Mouse (Mus musculus): ENCODE results near the gene Pax3. TPM values are rescaled to one million over a fixed set of nuclear protein-coding genes. Genes with fewer than 3 reads are reported as not detected.

Pax3 gene
- total RNA-seq (2021), result under 1 TPM; 0.07 to 0.50 TPM
- long read RNA-seq, experiment 1, result 0 reads
- long read RNA-seq, experiment 2, result 0 reads

DNA sequence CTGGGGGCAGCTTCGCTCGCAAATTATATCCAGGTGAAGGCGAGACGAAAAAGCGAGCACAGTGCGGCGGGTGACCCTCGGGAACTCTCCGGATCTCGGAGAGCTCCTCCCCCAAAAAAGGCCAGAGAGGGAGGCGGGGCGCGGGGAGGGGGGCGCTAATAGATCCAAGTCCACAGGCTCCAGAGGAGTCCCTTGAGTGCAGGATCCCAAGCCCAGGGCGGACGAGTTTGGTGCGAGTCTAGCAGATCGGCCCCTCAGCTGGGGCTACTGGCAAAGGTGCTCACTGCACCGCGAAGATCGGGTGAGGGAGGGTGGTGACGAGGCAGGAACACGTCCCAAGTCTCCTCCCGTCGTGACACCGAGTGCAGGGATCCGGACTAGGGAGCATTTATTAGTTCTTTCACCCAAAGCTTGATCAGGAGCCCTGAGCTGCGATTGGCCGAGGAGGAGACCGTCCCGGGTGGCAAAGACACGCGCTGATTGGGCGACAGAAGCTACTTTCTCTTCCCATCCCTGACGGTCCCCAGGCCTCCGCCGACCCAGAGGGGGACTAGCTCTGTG, at the start of gene Pax3:
TSS of gene Pax3 (minus strand) at position 384 of the 561 bp plus-strand sequence.
- DNase-seq (ENCODE audit: low spot score), result no peak

- no peak for DNase-seq (ENCODE audit: low spot score)
Observed at GRCm38 (mm10) chr1:78234306-78234705, 37.4 kb upstream of the Pax3 start.

GRCm38 (mm10) chr1:78231901-78232546, 35.1 kb upstream of the Pax3 start:
- no peak for DNase-seq (ENCODE audit: low spot score)

GRCm38 (mm10) chr1:78229801-78230200, 32.9 kb upstream of the Pax3 start:
- DNase-seq (ENCODE audit: low spot score), result no peak

GRCm38 (mm10) chr1:78228771-78229170, 31.8 kb upstream of the Pax3 start:
- no peak for DNase-seq (ENCODE audit: low spot score)

DNA sequence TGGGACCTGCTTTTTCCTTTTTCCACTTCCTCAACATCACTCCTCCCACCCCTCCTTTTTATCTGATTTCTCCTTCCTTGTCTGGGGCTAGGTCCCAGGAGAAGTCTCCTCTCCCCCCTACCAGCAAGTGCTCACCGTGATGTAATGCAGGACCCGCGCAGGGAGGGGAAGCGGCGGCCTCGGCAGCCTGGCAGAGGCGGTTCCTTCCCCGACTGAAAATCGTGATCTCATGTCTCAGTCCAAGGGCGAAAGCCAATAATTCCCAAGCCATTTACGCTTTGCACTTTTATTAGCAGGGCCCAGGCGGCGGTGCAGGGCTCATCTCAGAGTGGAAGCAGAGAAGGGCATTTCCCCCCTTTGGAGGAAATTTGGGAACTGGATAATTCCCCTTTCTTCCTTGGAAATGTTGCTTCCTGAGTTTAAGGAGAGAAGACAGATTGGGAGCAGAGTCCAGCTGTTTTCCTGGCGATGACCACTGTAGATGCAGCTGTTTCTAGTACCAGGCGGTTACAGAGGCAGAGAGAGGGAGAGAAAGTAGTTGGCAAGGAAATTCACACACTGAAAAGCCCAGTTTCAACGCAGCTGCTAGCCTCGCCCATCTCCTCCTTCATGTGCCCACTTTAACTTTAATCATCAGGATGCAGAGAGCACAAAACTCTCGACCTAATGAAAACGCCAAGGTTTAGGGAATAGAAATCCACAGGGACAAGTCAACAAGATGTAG, 21.3 kb upstream of the Pax3 start:
- DNase-seq (ENCODE audit: low spot score), result no peak

DNA sequence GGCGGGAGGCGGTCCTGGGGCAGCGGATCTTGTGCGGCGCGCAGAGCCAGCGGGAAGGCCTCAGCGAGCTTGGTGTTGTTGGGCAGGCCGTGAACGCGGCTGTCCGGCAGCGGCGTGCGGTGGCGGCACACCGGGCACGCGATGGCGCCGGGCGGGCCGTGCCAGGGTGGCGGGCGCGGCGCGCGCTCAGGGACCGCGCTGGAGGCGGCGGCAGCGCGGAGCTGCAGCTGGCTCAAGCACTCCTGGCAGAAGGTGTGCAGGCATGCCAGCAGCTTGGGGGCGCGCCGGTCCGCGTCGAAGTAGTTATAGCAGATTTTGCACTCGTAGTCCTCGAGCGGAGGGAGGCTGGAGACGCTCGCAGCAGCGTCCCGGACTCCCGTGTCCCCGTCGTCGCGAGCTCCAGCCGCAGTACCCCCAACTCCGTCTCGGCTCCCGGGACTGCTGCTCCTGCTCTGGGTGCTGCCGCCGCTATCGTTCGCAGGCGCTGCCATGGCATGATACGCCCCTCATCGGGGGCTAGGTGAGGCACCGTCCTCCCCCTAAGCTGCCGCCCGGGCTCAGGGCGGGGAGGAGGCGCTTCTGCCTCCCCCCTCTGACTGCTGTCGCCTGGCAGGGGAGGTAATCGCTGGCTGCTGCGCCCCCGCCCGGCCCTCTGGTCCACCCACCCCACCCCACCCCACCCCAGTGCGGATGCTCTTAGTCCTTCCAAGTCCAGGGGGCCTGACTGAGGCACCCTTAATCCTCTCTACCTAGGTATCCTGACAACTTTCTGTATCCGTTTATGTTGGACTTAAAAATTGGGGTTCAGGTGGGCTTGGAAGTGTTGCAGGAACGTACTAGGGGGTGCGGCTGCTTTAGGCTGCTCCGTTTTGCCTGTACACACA, 20.5 kb upstream of the Pax3 start:
- DNase-seq (ENCODE audit: low spot score), result no peak

- no peak for DNase-seq (ENCODE audit: low spot score)
Observed at GRCm38 (mm10) chr1:78216509-78217141, 19.7 kb upstream of the Pax3 start.

DNA sequence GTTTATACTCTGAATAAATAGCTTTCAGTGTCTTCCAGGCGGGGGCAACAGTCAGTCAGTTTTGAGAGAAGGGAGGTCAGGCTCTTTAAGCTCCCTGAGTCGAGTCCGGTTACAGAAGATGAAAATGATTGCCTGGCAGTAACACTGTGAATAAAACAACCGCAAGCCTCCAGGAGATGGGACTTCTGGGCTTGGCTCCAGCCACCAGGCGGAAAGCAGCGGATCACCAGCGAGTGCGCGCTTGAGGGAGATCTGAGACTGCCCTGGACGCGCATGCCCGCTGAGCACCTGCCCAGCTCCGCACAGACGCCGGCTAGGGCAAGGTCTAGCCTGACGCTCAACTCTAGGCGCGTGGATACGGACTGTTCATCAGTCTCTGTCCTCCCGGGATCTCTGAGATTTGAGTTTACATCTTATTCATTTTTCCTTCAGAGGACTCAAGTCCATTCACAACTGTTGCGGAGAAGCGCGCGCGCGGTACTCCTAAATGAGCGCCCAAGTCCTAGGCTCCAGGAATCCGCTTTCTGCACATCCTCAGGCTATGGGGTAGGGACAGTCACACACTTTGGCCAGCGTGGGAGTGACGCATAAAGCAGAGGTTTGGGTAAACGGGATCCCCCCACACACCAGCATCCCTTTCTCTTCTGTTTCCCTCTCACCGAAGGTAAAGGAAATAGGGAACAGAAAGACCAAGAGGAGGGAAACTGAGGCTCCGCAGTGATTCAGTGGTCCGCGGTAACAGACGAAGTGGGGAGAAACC, 19.0 kb upstream of the Pax3 start:
- no peak for DNase-seq (ENCODE audit: low spot score)

DNA sequence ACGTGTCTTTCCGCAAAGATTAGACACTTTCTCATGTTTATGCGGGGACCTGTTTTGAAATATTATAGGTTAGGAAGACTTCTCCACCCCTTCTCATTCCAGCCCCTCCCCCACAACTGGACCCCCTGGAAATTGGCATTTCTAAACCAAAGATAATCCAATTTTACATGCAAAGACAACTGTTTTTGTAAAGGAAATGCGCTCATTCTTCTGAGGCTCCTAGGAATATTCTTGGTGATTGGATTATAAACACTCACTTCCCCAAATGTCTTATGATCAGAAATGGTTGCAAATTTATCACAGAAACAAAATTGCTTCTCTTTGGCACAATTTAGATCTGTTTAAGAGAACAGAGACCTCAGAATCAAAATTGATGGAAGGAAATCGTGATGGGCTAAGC, 14.1 kb upstream of the Pax3 start:
- no peak for DNase-seq (ENCODE audit: low spot score)

DNA sequence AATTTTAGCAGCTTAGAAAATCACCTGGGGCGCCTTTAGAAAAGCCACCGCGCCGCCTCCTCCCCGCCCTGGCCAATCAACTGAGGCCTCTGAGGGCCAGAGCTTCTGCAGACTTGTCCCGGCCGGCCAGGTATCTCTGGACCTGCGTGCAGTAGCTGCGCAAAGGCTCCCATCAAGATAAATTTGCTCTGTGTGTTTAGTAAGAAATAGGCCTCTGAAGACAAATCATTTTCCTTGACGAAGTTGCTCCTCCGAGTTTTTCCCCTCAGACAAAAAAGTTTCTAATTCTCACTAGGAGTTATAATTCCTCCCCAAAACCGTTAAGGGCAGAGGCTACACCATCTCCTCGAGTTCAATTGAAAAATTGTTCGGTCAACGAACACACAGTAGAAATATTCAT, 13.6 kb upstream of the Pax3 start:
- DNase-seq (ENCODE audit: low spot score), result no peak

GRCm38 (mm10) chr1:78208281-78208814, 11.4 kb upstream of the Pax3 start:
- DNase-seq (ENCODE audit: low spot score), result no peak

GRCm38 (mm10) chr1:78204341-78204740, 7.4 kb upstream of the Pax3 start:
- no peak for DNase-seq (ENCODE audit: low spot score)

DNA sequence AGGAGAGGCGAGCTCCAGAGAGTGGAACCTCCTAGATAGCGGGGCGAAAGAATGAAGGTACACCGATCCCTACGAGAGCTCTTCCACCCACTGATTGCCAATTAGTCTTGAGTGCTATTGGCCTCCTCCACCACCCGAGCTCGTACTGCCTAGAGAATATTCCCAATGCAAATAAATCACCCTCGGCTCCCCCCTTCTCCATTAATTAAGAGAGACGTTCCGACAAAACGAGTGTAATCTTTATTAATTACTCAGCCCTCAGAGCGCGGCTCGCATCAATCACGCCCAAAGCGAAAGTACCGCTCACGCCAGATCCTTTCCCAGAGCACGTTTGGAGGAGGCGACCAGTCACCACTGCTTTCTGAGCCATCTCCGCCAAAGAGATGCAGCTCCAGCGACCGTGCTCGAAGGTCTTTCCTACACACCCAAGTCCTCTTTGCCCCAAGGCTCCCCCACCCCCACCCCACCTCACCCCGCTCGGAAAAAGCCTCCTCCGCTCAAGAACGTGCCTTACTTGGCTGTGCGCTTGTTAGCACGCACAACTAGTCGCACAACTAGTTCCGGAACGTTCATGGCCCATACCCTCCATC, 6.8 kb upstream of the Pax3 start:
- DNase-seq (ENCODE audit: low spot score), result no peak

GRCm38 (mm10) chr1:78203086-78203614, 6.2 kb upstream of the Pax3 start:
- no peak for DNase-seq (ENCODE audit: low spot score)

DNA sequence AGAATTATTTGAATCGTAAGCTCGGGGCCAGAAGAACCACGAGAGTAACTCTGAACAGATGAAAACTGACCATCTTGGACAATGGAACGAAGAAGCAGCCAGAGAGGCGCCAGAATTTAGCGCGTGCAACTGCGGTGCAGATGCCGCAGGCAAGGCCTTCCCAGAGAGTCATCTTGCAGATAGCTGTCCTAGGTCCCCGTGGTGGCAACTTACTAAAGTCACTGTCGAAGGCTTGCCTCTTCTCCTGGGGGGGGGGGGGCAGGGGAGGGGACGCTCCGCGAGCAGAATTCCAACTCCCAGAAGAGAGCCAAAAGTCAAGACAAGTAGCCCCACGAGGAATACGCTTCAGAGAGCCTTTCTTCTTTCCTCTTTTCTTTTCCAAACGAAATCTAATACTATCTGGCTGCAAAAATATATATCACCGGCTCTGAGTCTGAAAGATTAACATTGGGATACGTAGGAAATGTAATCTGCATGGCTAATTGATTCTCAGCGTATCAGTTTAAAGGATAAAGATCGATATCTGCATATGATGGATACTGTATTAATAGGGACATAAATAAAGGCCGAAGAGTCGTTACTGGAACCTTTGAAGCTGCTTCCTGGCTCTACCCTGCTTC, 5.6 kb upstream of the Pax3 start:
- no peak for DNase-seq (ENCODE audit: low spot score)

DNA sequence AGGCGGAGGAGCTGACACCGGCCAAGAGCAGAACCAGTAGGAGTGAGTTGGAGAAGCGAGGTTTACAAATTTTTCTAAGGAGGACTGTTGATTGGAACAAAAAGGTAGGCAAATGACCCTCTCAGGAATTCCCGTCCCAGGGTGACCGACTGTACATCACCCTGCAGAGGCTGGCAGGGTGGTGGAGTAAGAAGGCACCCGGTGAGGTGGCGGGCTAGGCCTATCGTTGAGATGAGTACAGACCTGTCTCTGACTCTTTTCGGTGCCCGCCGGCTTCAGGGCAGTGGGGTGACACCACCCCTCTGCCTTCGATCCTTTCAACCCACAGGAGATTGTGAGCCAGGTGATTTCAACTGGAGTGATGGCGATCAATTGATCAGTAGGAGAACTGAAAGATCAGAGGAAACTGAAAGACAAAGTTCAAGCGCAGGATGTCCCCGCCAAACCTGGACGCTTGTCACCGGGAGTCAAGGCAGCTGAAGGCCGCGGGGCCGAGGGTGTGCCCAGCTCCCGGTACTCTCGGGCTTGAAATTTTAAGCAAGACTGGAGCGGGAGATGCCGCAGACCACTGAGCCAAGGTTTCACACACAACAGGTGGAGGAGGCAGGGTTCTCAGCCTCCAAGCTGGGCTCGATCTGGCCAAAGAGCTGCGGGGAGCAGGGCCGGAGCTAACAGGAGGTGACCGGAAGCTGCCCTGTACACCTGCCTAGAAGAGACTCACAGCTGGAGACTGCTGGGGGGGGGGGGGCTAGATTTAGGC, 4.5 kb upstream of the Pax3 start:
- DNase-seq (ENCODE audit: low spot score), result no peak

GRCm38 (mm10) chr1:78200191-78200590, 3.3 kb upstream of the Pax3 start:
- no peak for DNase-seq (ENCODE audit: low spot score)

Measured in gastrocnemius, adult 18-20 months (tissue).